Mouse (Mus musculus) heart, embryonic 12.5 days (tissue): Measurements from ENCODE around the gene Brpf1. TPM values are rescaled to one million over a fixed set of nuclear protein-coding genes. Genes with fewer than 3 reads are reported as not detected.

Source experiments
- ATAC-seq: fragments of 200-750 bp; cut with Nextera tagmentation; 2 replicates; pipeline ENCODE4 v1.8.0; 2017; ENCODE audit warnings: moderate TSS enrichment, moderate library complexity; ENCODE audit not compliant: insufficient number of reproducible peaks, low FRiP score
- H3K27ac ChIP-seq: fragments of 300-500 bp; sonication (generic); 2 replicates; pipeline ENCODE4 v1.5.1; 2016; ENCODE audit warnings: mild to moderate bottlenecking, moderate library complexity; ENCODE audit not compliant: poor library complexity, severe bottlenecking
- H3K27me3 ChIP-seq: fragments of 300-500 bp; sonication (generic); replicated peaks from 2 replicates; pipeline ENCODE4 v1.6.1; 2016; ENCODE audit warnings: mild to moderate bottlenecking, moderate library complexity
- H3K36me3 ChIP-seq: fragments of 300-500 bp; sonication (generic); 2 replicates; pipeline ENCODE4 v1.6.1; 2016; ENCODE audit warnings: mild to moderate bottlenecking, moderate library complexity
- H3K4me1 ChIP-seq: fragments of 300-500 bp; sonication (generic); replicated peaks from 2 replicates; pipeline ENCODE4 v1.6.1; 2016; ENCODE audit warnings: mild to moderate bottlenecking
- H3K4me2 ChIP-seq: fragments of 300-500 bp; sonication (generic); 2 replicates; pipeline ENCODE4 v1.6.1; 2016; ENCODE audit warnings: mild to moderate bottlenecking, moderate library complexity
- H3K4me3 ChIP-seq: fragments of 300-500 bp; sonication (generic); 2 replicates; pipeline ENCODE4 v1.5.1; 2016; ENCODE audit warnings: mild to moderate bottlenecking
- H3K9ac ChIP-seq: fragments of 300-500 bp; sonication (generic); 2 replicates; pipeline ENCODE4 v1.6.1; 2016; ENCODE audit warnings: mild to moderate bottlenecking, moderate library complexity
- H3K9me3 ChIP-seq: fragments of 300-500 bp; sonication (generic); replicated peaks from 2 replicates; pipeline ENCODE4 v1.6.1; 2016; ENCODE audit warnings: mild to moderate bottlenecking, moderate library complexity
- WGBS: fragments of 180-500 bp; shearing (Covaris S2); methylation state at CpG from one replicate; pipeline ENCODE4 v1.1.7; 2016; 5-methylcytosine and 5-hydroxymethylcytosine counted together
- polyA plus RNA-seq: library from polyadenylated mRNA; unstranded; fragments of >200 nt; fragmentation: Nextera tagmentation; extraction: Ambion mirVana; gene quantifications from 2 replicates; pipeline ENCODE4 v1.2.1, GENCODE M21; 2016

Brpf1 gene
- polyA plus RNA-seq, 1 experiment from 2014 or later: 16.2 TPM

DNA sequence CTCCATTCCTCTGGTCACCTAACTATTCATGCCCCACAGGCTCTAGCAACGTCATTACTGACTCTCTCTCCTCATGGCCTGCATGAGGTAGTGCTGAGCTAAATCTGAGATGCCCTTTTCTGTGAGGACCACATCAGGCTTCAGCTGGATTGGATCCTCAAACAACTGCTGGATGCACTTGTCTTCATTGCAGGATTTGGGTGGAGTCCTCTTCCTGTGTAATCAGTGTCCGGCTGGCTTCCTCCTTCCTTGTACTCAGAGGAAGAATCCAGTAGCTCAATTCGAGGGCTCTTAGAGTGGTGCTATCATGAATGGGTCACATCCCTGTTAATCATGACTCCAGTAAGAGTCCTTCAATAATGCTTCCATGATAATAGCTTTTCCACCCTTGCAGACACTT, 46.8 kb downstream of the Brpf1 start:
- Histone ChIP-seq H3K4me1 (0 out of 2 replicates have a peak, but pooled peaks cover 3% of the 10 kb centered on the region), H3K4me2 (no peak overlapping the region), H3K27me3 (0 out of 2 replicates have a peak, but pooled peaks cover 3% of the 10 kb centered on the region), H3K9ac (no peak overlapping the region), H3K9me3 (no peaks in the 10 kb centered on the region), H3K36me3 (no peaks in the 10 kb centered on the region), H3K4me3 (no peak overlapping the region), H3K27ac (no peak overlapping the region)
- no peak for ATAC-seq
- WGBS: 50% methylated on average over 3 of the region's 3 CpGs

DNA sequence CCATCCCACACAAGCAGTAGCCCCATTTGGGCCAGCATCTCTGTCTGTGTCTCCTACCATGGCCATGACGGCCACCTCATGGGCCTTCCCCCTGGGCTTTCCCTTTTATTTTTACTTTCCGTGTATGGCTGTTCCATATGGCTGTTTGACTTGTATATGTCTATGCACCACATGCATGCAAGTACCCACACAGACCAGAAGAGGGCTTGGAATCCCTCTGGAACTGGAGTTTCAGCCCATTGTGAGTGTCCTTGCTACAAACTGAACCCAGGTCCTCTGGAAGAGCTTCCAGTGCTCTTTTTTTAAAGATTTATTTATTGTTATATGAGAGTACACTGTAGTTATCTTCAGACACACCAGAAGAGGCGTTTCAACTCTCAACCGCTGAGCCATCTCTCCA, 54.5 kb downstream of the Brpf1 start:
- no peak for ATAC-seq
- no peak overlapping the region for H3K4me3 ChIP-seq
- no peak overlapping the region for H3K9ac ChIP-seq
- no peak overlapping the region for H3K27ac ChIP-seq
- no peaks in the 10 kb centered on the region for H3K4me1 ChIP-seq
- H3K9me3 ChIP-seq: no peaks in the 10 kb centered on the region
- H3K27me3 ChIP-seq: no peaks in the 10 kb centered on the region
- peaks cover 4% of the 10 kb centered on the region for H3K36me3 ChIP-seq
- 67% methylated on average over 4 of the region's 4 CpGs for WGBS
- no peak overlapping the region for H3K4me2 ChIP-seq

DNA sequence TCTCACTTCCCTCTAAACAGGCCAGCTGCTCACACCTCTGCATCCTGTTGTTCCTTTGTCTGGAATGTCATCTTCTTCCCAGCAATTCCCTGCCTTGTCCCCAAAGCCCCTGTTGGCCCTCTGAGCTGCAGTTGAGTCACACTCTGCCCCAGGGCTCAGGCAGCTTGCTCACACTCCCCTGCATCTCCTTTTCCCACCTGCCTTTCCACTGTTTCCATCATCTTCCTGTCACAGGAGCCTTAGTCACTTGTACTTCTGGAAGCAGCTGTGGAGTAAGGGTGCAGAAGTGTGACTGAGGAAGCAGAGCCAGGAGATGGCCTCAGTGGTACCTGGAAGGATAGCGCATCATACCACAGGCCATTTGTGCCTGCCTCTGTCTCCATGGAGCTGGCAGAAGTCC, 55.3 kb downstream of the Brpf1 start:
- no peaks in the 10 kb centered on the region for H3K4me1 ChIP-seq
- no peak for ATAC-seq
- WGBS: 84% methylated on average over 1 of the region's 1 CpGs
- peaks cover 11% of the 10 kb centered on the region for H3K36me3 ChIP-seq
- H3K9me3 ChIP-seq: no peaks in the 10 kb centered on the region
- H3K27me3 ChIP-seq: no peaks in the 10 kb centered on the region
- no peak overlapping the region for H3K4me3 ChIP-seq
- no peak overlapping the region for H3K9ac ChIP-seq
- H3K27ac ChIP-seq: no peak overlapping the region
- no peak overlapping the region for H3K4me2 ChIP-seq

DNA sequence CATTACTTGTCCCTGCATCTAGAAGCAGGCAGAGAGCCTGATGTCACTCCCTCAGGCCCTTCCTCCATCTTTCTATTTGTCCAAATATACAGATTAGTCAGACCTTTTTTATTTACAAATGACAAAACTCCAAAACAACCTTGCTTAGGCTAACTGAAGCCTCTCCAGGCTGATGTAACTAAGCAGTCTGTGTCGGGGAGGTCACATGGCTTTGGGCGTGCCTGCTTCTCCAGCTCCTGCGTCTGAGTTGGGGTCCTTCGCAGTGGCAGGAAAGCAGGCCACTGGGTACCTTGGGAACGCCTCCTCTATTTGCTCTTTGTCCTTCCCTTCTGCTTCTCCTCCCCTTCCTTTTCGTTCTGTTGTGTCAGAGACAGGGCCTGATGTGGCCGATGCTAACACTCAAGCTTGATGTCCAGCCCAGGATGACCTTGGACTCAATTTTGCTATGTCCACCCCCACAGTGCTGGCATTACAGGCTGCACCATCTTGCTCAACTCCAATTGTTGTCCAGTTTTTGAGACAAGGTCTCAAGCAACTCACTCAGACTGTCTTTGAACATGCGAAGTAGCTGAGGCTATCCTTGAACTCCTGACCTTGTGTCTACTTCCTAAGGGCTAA, 57.7 kb downstream of the Brpf1 start:
- ATAC-seq: no peak
- Histone ChIP-seq H3K4me2 (no peak overlapping the region), H3K4me1 (no peaks in the 10 kb centered on the region), H3K4me3 (no peak overlapping the region), H3K9me3 (no peaks in the 10 kb centered on the region), H3K36me3 (peaks cover 30% of the 10 kb centered on the region), H3K27ac (no peak overlapping the region), H3K27me3 (no peaks in the 10 kb centered on the region), H3K9ac (no peak overlapping the region)
- WGBS: 62% methylated on average over 8 of the region's 8 CpGs

DNA sequence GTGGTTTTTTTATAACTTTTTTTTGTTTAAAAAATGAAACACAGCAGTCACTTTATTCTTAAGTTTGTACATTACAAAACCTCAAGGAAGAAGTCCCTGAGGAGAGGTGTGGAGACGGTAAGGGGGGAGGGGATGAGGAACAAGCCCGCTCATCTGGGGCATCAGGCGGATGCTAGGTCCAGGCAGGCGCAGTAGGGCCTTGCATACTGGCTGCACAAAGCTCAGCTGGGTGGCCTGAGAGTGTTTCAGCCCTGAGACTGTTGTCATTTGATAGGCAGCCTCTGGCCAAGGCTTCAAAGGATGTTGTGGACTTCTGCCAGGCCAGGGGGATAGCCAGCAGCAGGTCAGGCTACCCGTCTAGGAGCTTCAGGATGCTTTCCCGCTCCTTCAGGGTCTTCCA, 59.7 kb downstream of the Brpf1 start:
- Histone ChIP-seq H3K9ac (no peak overlapping the region), H3K4me3 (no peak overlapping the region), H3K27ac (no peak overlapping the region), H3K27me3 (no peaks in the 10 kb centered on the region), H3K36me3 (peaks cover 50% of the 10 kb centered on the region), H3K4me1 (no peaks in the 10 kb centered on the region), H3K4me2 (no peak overlapping the region), H3K9me3 (no peaks in the 10 kb centered on the region)
- 88% methylated on average over 6 of the region's 6 CpGs for WGBS
- no peak for ATAC-seq

DNA sequence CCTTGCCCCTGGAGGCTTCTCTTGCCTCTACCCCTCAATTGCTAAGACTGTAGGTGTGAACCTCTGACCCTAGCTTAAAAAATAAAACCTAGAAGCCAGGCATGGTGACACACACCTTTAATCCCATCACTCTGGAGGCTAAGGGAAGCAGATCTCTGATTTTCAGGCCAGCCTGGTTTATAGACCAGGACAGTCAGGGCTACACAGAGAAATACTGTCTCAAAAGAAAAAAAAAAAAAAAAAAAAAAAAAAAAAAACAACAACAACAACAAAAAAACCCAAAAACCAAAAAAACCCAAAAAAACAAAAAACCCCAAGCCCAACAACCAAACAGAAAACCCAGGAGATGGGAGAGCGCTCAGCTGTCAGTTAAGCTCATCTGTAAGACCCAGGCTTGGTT, 60.6 kb downstream of the Brpf1 start:
- H3K9ac ChIP-seq: no peak overlapping the region
- no peak overlapping the region for H3K4me3 ChIP-seq
- no peaks in the 10 kb centered on the region for H3K4me1 ChIP-seq
- peaks cover 59% of the 10 kb centered on the region for H3K36me3 ChIP-seq
- no peaks in the 10 kb centered on the region for H3K27me3 ChIP-seq
- WGBS: 94% methylated on average over 1 of the region's 1 CpGs
- no peak overlapping the region for H3K4me2 ChIP-seq
- no peak overlapping the region for H3K27ac ChIP-seq
- no peak for ATAC-seq
- no peaks in the 10 kb centered on the region for H3K9me3 ChIP-seq

DNA sequence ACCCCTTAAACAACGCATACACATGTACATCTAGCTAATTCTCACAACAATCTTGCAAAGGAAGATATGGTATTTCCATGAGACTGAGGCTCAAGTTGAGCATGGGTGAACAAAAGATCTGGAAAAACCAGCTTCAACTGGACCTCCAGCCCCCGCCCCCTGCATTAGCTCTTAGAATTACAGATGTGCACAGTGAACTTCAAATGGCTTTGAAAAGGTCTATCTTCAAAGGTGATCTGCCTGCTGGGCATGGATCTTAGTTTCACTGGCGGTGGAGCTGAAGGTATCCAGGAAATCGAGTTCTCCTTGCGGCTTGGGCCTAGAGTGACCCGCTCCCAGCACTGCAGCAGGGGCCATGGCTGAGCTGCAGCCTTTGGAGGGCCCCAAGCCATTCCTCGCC, 61.2 kb downstream of the Brpf1 start:
- H3K36me3 ChIP-seq: peaks cover 65% of the 10 kb centered on the region
- H3K4me3 ChIP-seq: no peak overlapping the region
- H3K4me2 ChIP-seq: no peak overlapping the region
- ATAC-seq: no peak
- H3K9me3 ChIP-seq: no peaks in the 10 kb centered on the region
- H3K27me3 ChIP-seq: no peaks in the 10 kb centered on the region
- H3K4me1 ChIP-seq: no peaks in the 10 kb centered on the region
- H3K27ac ChIP-seq: no peak overlapping the region
- 89% methylated on average over 7 of the region's 7 CpGs for WGBS
- no peak overlapping the region for H3K9ac ChIP-seq

DNA sequence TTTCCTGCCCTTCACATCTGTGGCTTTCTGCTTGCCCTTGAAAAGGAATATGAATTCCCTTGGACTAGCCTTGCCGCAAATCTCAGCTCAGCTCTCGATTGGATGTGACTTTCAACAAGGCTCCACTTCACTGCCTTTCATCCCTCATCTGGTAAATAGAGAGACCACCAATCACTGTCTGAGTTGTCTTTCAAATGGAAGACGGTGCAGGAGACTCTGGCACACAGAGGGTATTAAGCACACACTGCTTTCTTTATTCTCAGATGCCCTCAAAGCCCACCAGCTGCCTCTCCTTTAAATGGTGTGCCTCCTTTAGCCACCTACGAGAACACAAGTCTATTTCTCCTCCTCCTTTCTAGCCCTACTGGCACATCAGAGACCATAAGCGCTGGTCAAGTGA, 61.6 kb downstream of the Brpf1 start:
- H3K27me3 ChIP-seq: no peaks in the 10 kb centered on the region
- H3K9ac ChIP-seq: no peak overlapping the region
- no peak overlapping the region for H3K4me2 ChIP-seq
- 80% methylated on average over 5 of the region's 5 CpGs for WGBS
- no peaks in the 10 kb centered on the region for H3K9me3 ChIP-seq
- ATAC-seq: no peak
- no peak overlapping the region for H3K4me3 ChIP-seq
- H3K4me1 ChIP-seq: no peaks in the 10 kb centered on the region
- no peak overlapping the region for H3K27ac ChIP-seq
- H3K36me3 ChIP-seq: peaks cover 69% of the 10 kb centered on the region

DNA sequence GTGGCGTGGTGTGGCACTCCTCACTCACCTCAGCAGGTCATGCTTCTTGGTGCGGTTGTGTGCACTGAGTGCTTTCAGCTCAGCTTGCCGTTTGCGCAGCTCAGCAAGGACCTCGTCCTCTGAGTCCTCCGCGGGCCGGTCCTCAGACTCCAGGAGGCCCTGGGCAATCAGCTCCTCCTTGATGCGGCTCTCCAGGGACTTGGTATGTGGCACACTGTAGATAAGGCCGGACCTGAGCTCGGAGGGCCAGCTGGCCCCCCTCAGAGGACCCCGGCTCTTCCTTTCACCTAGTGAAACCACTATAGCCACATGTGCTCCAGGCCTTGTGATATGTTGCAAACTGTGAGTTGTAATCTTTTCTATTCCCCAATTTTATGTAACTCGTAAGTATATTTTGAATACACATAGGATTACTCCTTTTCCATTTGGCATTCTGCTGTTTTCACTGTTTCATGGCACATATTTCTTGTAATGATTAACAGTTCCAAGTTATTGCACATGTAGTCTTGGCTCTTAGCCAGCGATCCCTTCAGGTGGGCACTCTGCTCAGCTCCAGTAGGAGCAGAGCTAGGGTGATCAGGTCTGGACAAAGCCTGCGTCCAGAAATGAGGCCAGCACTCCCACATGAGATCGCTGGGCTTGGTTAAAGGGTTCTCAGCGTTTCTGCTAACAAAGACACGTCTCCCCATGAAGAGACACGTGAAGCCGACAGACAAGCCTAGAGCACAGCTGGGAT, 63.4 kb downstream of the Brpf1 start:
- ATAC-seq: no peak
- Histone ChIP-seq H3K4me1 (no peaks in the 10 kb centered on the region), H3K27ac (no peak overlapping the region), H3K9ac (no peak overlapping the region), H3K4me3 (no peak overlapping the region), H3K27me3 (no peaks in the 10 kb centered on the region), H3K4me2 (no peak overlapping the region), H3K9me3 (no peaks in the 10 kb centered on the region), H3K36me3 (peaks cover 87% of the 10 kb centered on the region)
- WGBS: 89% methylated on average over 20 of the region's 20 CpGs

DNA sequence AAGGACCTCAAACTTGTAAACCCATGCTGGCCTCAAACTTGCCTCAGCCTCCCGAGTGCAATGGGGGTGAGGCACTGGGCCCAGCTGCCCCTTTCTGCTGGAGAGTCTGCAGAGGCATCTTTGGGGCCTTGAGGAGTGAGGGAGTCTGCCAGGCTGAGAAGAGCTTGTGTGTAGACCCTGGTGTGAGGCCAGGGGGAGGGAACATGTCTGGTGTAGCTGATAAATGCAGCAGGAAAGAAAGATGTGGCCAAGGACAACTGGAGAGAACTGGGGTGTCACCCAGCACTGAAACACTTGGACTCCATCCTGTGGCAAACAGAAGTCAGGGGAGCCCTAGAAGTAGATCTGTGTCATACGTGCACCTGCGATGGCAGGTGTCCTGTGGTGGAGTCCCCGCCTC, 66.6 kb downstream of the Brpf1 start:
- Histone ChIP-seq H3K4me2 (no peak overlapping the region), H3K27ac (no peak overlapping the region), H3K9me3 (no peaks in the 10 kb centered on the region), H3K27me3 (no peaks in the 10 kb centered on the region), H3K36me3 (peaks cover 75% of the 10 kb centered on the region), H3K4me3 (no peak overlapping the region), H3K4me1 (peaks cover 7% of the 10 kb centered on the region), H3K9ac (no peak overlapping the region)
- 91% methylated on average over 4 of the region's 4 CpGs for WGBS
- no peak for ATAC-seq
